Mouse (Mus musculus): ENCODE results near the gene Tsc2. TPM values are rescaled to one million over a fixed set of nuclear protein-coding genes. Genes with fewer than 3 reads are reported as not detected.

The Tsc2 gene
- polyA plus RNA-seq, 1 experiment from 2014 or later: 25.8 TPM

- Histone ChIP-seq H3K36me3 (ENCODE audit: control insufficient read depth, insufficient read depth) (no peaks in the 10 kb centered on the region; the same call in 1 of the 2 replicates), H3K4me3 (ENCODE audit: low read depth, low read length) (peak within 1 kb of the TSS; percentile 71), H3K9me3 (ENCODE audit: control insufficient read depth) (no peaks in the 10 kb centered on the region), H3K27ac (ENCODE audit: low read depth, low read length) (peak within 1 kb of the TSS; percentile 54), H3K4me1 (replicated peaks; ENCODE audit: control insufficient read depth, insufficient read depth, low read length) (0 out of 2 replicates have a peak, but pooled peaks cover 4% of the 10 kb centered on the region), H3K4me2 (replicated peaks; ENCODE audit: low read depth) (peak within 1 kb of the TSS; percentile 97), H3K27me3 (replicated peaks; ENCODE audit: control insufficient read depth, insufficient read depth, low read length) (0 out of 2 replicates have a peak, but pooled peaks cover 3% of the 10 kb centered on the region), H3K9ac (ENCODE audit: low read depth, low read length) (peak within 1 kb of the TSS; percentile 72)
- WGBS: 1% methylated on average over 21 of the region's 41 CpGs
- no peak for TF ChIP-seq CTCF (IDR thresholded peaks at IDR 0.05; ENCODE audit: low read depth)
- ATAC-seq: peak; percentile 32; the same call in 1 of the 2 replicates
Observed at GRCm38 (mm10) chr17:24650070-24650616, 17.7 kb upstream of the Tsc2 start, which contains the start of gene Slc9a3r2. Slc9a3r2 (minus strand) TSS chr17:24650327.

- 1% methylated on average over 32 of the region's 35 CpGs for WGBS
Observed at GRCm38 (mm10) chr17:24649581-24650069, 17.2 kb upstream of the Tsc2 start.

GRCm38 (mm10) chr17:24648731-24649377 lies 16.4 kb upstream of the Tsc2 start:
- Histone ChIP-seq H3K27ac (ENCODE audit: low read depth, low read length) (no peak overlapping the region), H3K4me1 (replicated peaks; ENCODE audit: control insufficient read depth, insufficient read depth, low read length) (0 out of 2 replicates have a peak, but pooled peaks cover 4% of the 10 kb centered on the region), H3K27me3 (replicated peaks; ENCODE audit: control insufficient read depth, insufficient read depth, low read length) (0 out of 2 replicates have a peak, but pooled peaks cover 3% of the 10 kb centered on the region), H3K36me3 (ENCODE audit: control insufficient read depth, insufficient read depth) (no peaks in the 10 kb centered on the region; the same call in 1 of the 2 replicates), H3K9ac (ENCODE audit: low read depth, low read length) (no peak overlapping the region), H3K4me3 (ENCODE audit: low read depth, low read length) (peak overlapping the region; percentile 71), H3K9me3 (ENCODE audit: control insufficient read depth) (no peaks in the 10 kb centered on the region), H3K4me2 (replicated peaks; ENCODE audit: low read depth) (peak overlapping the region; percentile 97)
- ATAC-seq: no peak
- TF ChIP-seq CTCF (IDR thresholded peaks at IDR 0.05; ENCODE audit: low read depth): peak; percentile 38
- 73% methylated on average over 10 of the region's 10 CpGs for WGBS

More at GRCm38 (mm10) chr17:24649581-24650069, 17.2 kb upstream of the Tsc2 start:
- no peak for TF ChIP-seq CTCF (IDR thresholded peaks at IDR 0.05; ENCODE audit: low read depth)
- H3K4me3 ChIP-seq (ENCODE audit: low read depth, low read length): peak overlapping the region; percentile 71
- peak overlapping the region; percentile 97 for H3K4me2 ChIP-seq (replicated peaks; ENCODE audit: low read depth)
- 0 out of 2 replicates have a peak, but pooled peaks cover 4% of the 10 kb centered on the region for H3K4me1 ChIP-seq (replicated peaks; ENCODE audit: control insufficient read depth, insufficient read depth, low read length)
- H3K27me3 ChIP-seq (replicated peaks; ENCODE audit: control insufficient read depth, insufficient read depth, low read length): 0 out of 2 replicates have a peak, but pooled peaks cover 3% of the 10 kb centered on the region
- peak overlapping the region; percentile 72 for H3K9ac ChIP-seq (ENCODE audit: low read depth, low read length)
- peak overlapping the region; percentile 54 for H3K27ac ChIP-seq (ENCODE audit: low read depth, low read length)
- H3K9me3 ChIP-seq (ENCODE audit: control insufficient read depth): no peaks in the 10 kb centered on the region
- no peaks in the 10 kb centered on the region; the same call in 1 of the 2 replicates for H3K36me3 ChIP-seq (ENCODE audit: control insufficient read depth, insufficient read depth)
- ATAC-seq: 0 out of 2 replicates have a peak, but pooled peaks have one; percentile 17

- Histone ChIP-seq H3K4me1 (replicated peaks; ENCODE audit: control insufficient read depth, insufficient read depth, low read length) (0 out of 2 replicates have a peak, but pooled peaks cover 4% of the 10 kb centered on the region), H3K27ac (ENCODE audit: low read depth, low read length) (no peak overlapping the region; the same call in 1 of the 2 replicates), H3K4me3 (ENCODE audit: low read depth, low read length) (no peak overlapping the region), H3K36me3 (ENCODE audit: control insufficient read depth, insufficient read depth) (no peaks in the 10 kb centered on the region; the same call in 1 of the 2 replicates), H3K27me3 (replicated peaks; ENCODE audit: control insufficient read depth, insufficient read depth, low read length) (0 out of 2 replicates have a peak, but pooled peaks cover 3% of the 10 kb centered on the region), H3K4me2 (replicated peaks; ENCODE audit: low read depth) (0 out of 2 replicates have a peak overlapping the region, but pooled peaks have one; percentile 9), H3K9me3 (ENCODE audit: control insufficient read depth) (no peaks in the 10 kb centered on the region), H3K9ac (ENCODE audit: low read depth, low read length) (no peak overlapping the region)
- 79% methylated on average over 11 of the region's 11 CpGs for WGBS
- ATAC-seq: no peak
- TF ChIP-seq CTCF (IDR thresholded peaks at IDR 0.05; ENCODE audit: low read depth): no peak
Observed at GRCm38 (mm10) chr17:24647493-24647892, 15.1 kb upstream of the Tsc2 start.

- H3K4me3 ChIP-seq (ENCODE audit: low read depth, low read length): no peak overlapping the region
- 0 out of 2 replicates have a peak, but pooled peaks cover 3% of the 10 kb centered on the region for H3K27me3 ChIP-seq (replicated peaks; ENCODE audit: control insufficient read depth, insufficient read depth, low read length)
- no peak overlapping the region for H3K27ac ChIP-seq (ENCODE audit: low read depth, low read length)
- WGBS: 80% methylated on average over 4 of the region's 4 CpGs
- peaks cover 6% of the 10 kb centered on the region; the same call in 1 of the 2 replicates for H3K36me3 ChIP-seq (ENCODE audit: control insufficient read depth, insufficient read depth)
- H3K4me1 ChIP-seq (replicated peaks; ENCODE audit: control insufficient read depth, insufficient read depth, low read length): 0 out of 2 replicates have a peak, but pooled peaks cover 4% of the 10 kb centered on the region
- no peaks in the 10 kb centered on the region for H3K9me3 ChIP-seq (ENCODE audit: control insufficient read depth)
- no peak overlapping the region for H3K4me2 ChIP-seq (replicated peaks; ENCODE audit: low read depth)
- H3K9ac ChIP-seq (ENCODE audit: low read depth, low read length): no peak overlapping the region
- TF ChIP-seq CTCF (IDR thresholded peaks at IDR 0.05; ENCODE audit: low read depth): no peak
- ATAC-seq: no peak
Observed at GRCm38 (mm10) chr17:24646381-24646780, 14.0 kb upstream of the Tsc2 start.

- 85% methylated on average over 3 of the region's 3 CpGs for WGBS
- no peak for TF ChIP-seq CTCF (IDR thresholded peaks at IDR 0.05; ENCODE audit: low read depth)
- H3K4me2 ChIP-seq (replicated peaks; ENCODE audit: low read depth): no peak overlapping the region
- H3K27me3 ChIP-seq (replicated peaks; ENCODE audit: control insufficient read depth, insufficient read depth, low read length): no peaks in the 10 kb centered on the region
- no peaks in the 10 kb centered on the region for H3K9me3 ChIP-seq (ENCODE audit: control insufficient read depth)
- ATAC-seq: no peak
- H3K36me3 ChIP-seq (ENCODE audit: control insufficient read depth, insufficient read depth): peaks cover 6% of the 10 kb centered on the region; the same call in 1 of the 2 replicates
- H3K4me1 ChIP-seq (replicated peaks; ENCODE audit: control insufficient read depth, insufficient read depth, low read length): 0 out of 2 replicates have a peak, but pooled peaks cover 4% of the 10 kb centered on the region
- H3K9ac ChIP-seq (ENCODE audit: low read depth, low read length): no peak overlapping the region
- H3K4me3 ChIP-seq (ENCODE audit: low read depth, low read length): no peak overlapping the region
- H3K27ac ChIP-seq (ENCODE audit: low read depth, low read length): no peak overlapping the region
Observed at GRCm38 (mm10) chr17:24645916-24646315, 13.5 kb upstream of the Tsc2 start.
